Mouse (Mus musculus): ENCODE results near the gene Tmprss6. TPM values are rescaled to one million over a fixed set of nuclear protein-coding genes. Genes with fewer than 3 reads are reported as not detected.

The Tmprss6 gene
- polyA plus RNA-seq, 1 experiment: 0.39 TPM

- Histone ChIP-seq H3K4me3 (ENCODE audit: control insufficient read depth, insufficient read depth, low read length) (no peak overlapping the region), H3K27me3 (ENCODE audit: control insufficient read depth, insufficient read depth, low read length) (no peaks in the 10 kb centered on the region), H3K27ac (ENCODE audit: control insufficient read depth, insufficient read depth, low read length) (no peak overlapping the region), H3K36me3 (ENCODE audit: control insufficient read depth, insufficient read depth, low read length) (no peaks in the 10 kb centered on the region), H3K4me1 (replicated peaks; ENCODE audit: control insufficient read depth, insufficient read depth, low read length) (peaks cover 17% of the 10 kb centered on the region)
- no peak for DNase-seq
- WGBS: 82% methylated on average over 5 of the region's 5 CpGs
- TF ChIP-seq POLR2A (IDR thresholded peaks at IDR 0.05; ENCODE audit: control insufficient read depth, extremely low read depth, insufficient read depth, low read length, poor library complexity) (no peak), CTCF (IDR thresholded peaks at IDR 0.05; ENCODE audit: borderline replicate concordance, control insufficient read depth, extremely low read depth, insufficient read depth, low read length, poor library complexity) (no peak)
Observed at GRCm38 (mm10) chr15:78479470-78479869, 11.0 kb upstream of the Tmprss6 start.

DNA sequence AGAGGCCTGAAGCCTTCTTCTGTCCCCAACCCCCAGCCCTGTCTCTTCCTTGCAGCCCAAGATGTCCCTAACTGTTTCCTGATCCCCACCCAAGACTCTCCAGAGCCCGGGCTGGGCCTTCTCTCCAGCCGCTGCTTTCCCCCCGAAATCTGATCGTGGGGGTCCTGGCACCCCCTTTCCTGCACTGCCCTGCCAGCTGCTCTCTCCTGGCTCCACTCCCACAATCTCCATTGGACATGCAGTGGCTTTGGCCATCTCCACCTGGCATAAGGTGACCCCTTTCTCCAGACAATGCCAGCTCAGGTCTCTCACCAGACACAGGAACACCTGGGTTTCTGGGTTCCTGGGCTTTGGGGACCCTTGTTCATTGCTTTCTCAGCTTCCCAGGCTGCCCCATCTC lies 9.6 kb upstream of the Tmprss6 start:
- Histone ChIP-seq H3K36me3 (ENCODE audit: control insufficient read depth, insufficient read depth, low read length) (no peaks in the 10 kb centered on the region), H3K4me3 (ENCODE audit: control insufficient read depth, insufficient read depth, low read length) (no peak overlapping the region), H3K4me1 (replicated peaks; ENCODE audit: control insufficient read depth, insufficient read depth, low read length) (peaks cover 17% of the 10 kb centered on the region), H3K27ac (ENCODE audit: control insufficient read depth, insufficient read depth, low read length) (no peak overlapping the region), H3K27me3 (ENCODE audit: control insufficient read depth, insufficient read depth, low read length) (no peaks in the 10 kb centered on the region)
- no peak for TF ChIP-seq POLR2A (IDR thresholded peaks at IDR 0.05; ENCODE audit: control insufficient read depth, extremely low read depth, insufficient read depth, low read length, poor library complexity)
- no peak for TF ChIP-seq CTCF (IDR thresholded peaks at IDR 0.05; ENCODE audit: borderline replicate concordance, control insufficient read depth, extremely low read depth, insufficient read depth, low read length, poor library complexity)
- 88% methylated on average over 4 of the region's 4 CpGs for WGBS
- no peak for DNase-seq

GRCm38 (mm10) chr15:78476878-78477277 lies 8.4 kb upstream of the Tmprss6 start:
- WGBS: 93% methylated on average over 1 of the region's 1 CpGs
- Histone ChIP-seq H3K36me3 (ENCODE audit: control insufficient read depth, insufficient read depth, low read length) (no peaks in the 10 kb centered on the region), H3K4me3 (ENCODE audit: control insufficient read depth, insufficient read depth, low read length) (no peak overlapping the region), H3K27ac (ENCODE audit: control insufficient read depth, insufficient read depth, low read length) (no peak overlapping the region), H3K4me1 (replicated peaks; ENCODE audit: control insufficient read depth, insufficient read depth, low read length) (peaks cover 17% of the 10 kb centered on the region), H3K27me3 (ENCODE audit: control insufficient read depth, insufficient read depth, low read length) (no peaks in the 10 kb centered on the region)
- TF ChIP-seq CTCF (IDR thresholded peaks at IDR 0.05; ENCODE audit: borderline replicate concordance, control insufficient read depth, extremely low read depth, insufficient read depth, low read length, poor library complexity) (no peak), POLR2A (IDR thresholded peaks at IDR 0.05; ENCODE audit: control insufficient read depth, extremely low read depth, insufficient read depth, low read length, poor library complexity) (no peak)
- DNase-seq: no peak

DNA sequence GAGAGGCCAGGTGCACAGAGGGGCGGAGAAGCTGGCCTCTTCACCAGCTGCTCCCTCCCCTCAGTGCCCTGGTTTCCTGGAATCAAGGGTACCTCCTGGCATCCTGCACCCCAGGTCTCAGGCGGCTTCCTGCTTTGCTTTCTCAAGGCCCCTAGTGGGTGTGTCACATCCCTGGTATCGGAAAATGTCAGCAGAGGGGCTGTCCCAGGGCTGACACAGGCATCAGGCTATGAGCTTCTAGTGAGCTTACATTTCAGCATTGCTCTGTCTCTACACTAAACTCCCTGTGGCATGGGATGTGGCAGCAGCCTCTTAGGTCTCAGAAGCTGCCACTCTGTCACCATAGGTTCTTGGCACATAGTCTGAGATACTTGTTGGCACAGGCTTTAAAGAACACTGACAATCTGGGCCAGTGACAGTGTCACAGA lies 7.2 kb upstream of the Tmprss6 start:
- peaks cover 13% of the 10 kb centered on the region for H3K4me1 ChIP-seq (replicated peaks; ENCODE audit: control insufficient read depth, insufficient read depth, low read length)
- peak; percentile 58 for DNase-seq
- no peak overlapping the region for H3K27ac ChIP-seq (ENCODE audit: control insufficient read depth, insufficient read depth, low read length)
- no peaks in the 10 kb centered on the region for H3K27me3 ChIP-seq (ENCODE audit: control insufficient read depth, insufficient read depth, low read length)
- no peaks in the 10 kb centered on the region for H3K36me3 ChIP-seq (ENCODE audit: control insufficient read depth, insufficient read depth, low read length)
- TF ChIP-seq POLR2A (IDR thresholded peaks at IDR 0.05; ENCODE audit: control insufficient read depth, extremely low read depth, insufficient read depth, low read length, poor library complexity) (no peak), CTCF (IDR thresholded peaks at IDR 0.05; ENCODE audit: borderline replicate concordance, control insufficient read depth, extremely low read depth, insufficient read depth, low read length, poor library complexity) (no peak)
- 6% methylated on average over 3 of the region's 3 CpGs for WGBS
- H3K4me3 ChIP-seq (ENCODE audit: control insufficient read depth, insufficient read depth, low read length): no peak overlapping the region

DNA sequence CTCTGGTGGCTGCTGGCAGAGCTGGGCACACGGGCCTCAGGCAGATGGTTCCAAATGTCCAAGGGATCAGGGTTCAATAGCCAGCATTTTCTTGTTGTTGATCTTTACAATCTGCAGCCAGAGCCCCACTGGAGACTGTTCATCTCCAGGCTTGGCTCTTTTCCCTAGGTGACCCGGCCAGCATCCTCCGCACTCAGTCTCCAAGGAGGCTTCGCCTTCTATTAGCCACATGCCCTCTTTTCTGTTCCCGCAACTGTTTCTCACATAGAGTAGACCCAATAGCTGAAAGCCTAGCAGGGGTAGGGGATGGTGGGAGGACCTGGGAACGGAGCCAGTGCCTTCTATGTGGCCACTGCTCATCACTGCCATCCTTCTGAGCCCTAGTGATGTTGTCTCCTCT lies 5.0 kb upstream of the Tmprss6 start:
- peaks cover 13% of the 10 kb centered on the region for H3K4me1 ChIP-seq (replicated peaks; ENCODE audit: control insufficient read depth, insufficient read depth, low read length)
- H3K36me3 ChIP-seq (ENCODE audit: control insufficient read depth, insufficient read depth, low read length): no peaks in the 10 kb centered on the region
- WGBS: 92% methylated on average over 6 of the region's 6 CpGs
- no peak for DNase-seq
- H3K27ac ChIP-seq (ENCODE audit: control insufficient read depth, insufficient read depth, low read length): no peak overlapping the region
- no peak overlapping the region for H3K4me3 ChIP-seq (ENCODE audit: control insufficient read depth, insufficient read depth, low read length)
- TF ChIP-seq CTCF (IDR thresholded peaks at IDR 0.05; ENCODE audit: borderline replicate concordance, control insufficient read depth, extremely low read depth, insufficient read depth, low read length, poor library complexity): no peak
- no peak for TF ChIP-seq POLR2A (IDR thresholded peaks at IDR 0.05; ENCODE audit: control insufficient read depth, extremely low read depth, insufficient read depth, low read length, poor library complexity)
- no peaks in the 10 kb centered on the region for H3K27me3 ChIP-seq (ENCODE audit: control insufficient read depth, insufficient read depth, low read length)

DNA sequence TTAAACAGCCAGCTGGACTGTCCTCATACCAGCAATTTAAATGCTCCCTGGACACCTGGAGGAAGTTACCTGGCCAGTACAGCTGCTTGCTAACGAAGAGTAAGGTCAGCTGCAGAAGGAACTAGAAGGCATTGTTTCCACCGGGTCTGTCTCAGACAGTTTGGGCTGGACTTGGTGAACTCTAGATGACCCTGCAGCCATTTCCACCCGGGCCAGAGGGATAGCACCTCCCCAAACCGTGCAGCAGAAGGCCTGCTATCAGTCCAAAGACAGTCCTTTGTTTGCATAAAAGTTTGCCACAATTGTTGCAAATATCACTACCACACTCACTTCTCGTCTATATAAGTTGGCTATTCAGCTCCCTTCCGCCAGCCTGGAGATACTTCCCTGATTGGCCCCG lies 3.5 kb upstream of the Tmprss6 start:
- Histone ChIP-seq H3K36me3 (ENCODE audit: control insufficient read depth, insufficient read depth, low read length) (no peaks in the 10 kb centered on the region), H3K4me3 (ENCODE audit: control insufficient read depth, insufficient read depth, low read length) (no peak overlapping the region), H3K27ac (ENCODE audit: control insufficient read depth, insufficient read depth, low read length) (no peak overlapping the region), H3K4me1 (replicated peaks; ENCODE audit: control insufficient read depth, insufficient read depth, low read length) (peaks cover 13% of the 10 kb centered on the region), H3K27me3 (ENCODE audit: control insufficient read depth, insufficient read depth, low read length) (no peaks in the 10 kb centered on the region)
- WGBS: 54% methylated on average over 7 of the region's 7 CpGs
- no peak for TF ChIP-seq POLR2A (IDR thresholded peaks at IDR 0.05; ENCODE audit: control insufficient read depth, extremely low read depth, insufficient read depth, low read length, poor library complexity)
- no peak for TF ChIP-seq CTCF (IDR thresholded peaks at IDR 0.05; ENCODE audit: borderline replicate concordance, control insufficient read depth, extremely low read depth, insufficient read depth, low read length, poor library complexity)
- DNase-seq: no peak
